Mouse (Mus musculus): ENCODE results near the gene Camta1.

Gene Camta1

GRCm38 (mm10) chr4:151778511-151778910, 83.2 kb downstream of the Camta1 start:
- DNase-seq = peak; percentile 35 to 47

- DNase-seq = peak; percentile 62 to 69
Observed at GRCm38 (mm10) chr4:151777451-151777850, 84.2 kb downstream of the Camta1 start.

DNA sequence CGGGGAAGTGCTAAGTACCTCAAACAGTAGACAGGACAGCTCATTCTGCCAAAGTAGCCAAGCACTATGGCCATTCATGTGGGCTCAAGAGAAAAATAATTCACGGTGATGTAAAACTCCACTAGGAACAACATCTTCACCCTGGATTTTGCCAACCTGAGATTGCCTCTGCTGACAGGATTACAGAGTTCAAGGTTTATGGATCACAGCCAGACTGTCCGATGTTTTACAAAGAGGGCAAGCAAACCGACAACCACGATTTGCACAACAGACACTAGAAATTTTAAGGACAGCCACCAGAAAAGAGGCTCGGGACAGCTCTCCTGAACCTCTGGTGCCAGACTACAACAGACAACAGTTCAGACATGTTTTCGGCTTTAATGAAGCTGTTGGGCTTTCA, 86.2 kb downstream of the Camta1 start:
- DNase-seq = no peak

- DNase-seq = no peak
Observed at GRCm38 (mm10) chr4:151773651-151774050, 88.0 kb downstream of the Camta1 start.

GRCm38 (mm10) chr4:151773007-151773406, 88.7 kb downstream of the Camta1 start:
- DNase-seq = no peak

GRCm38 (mm10) chr4:151770697-151771096, 91.0 kb downstream of the Camta1 start:
- no peak for DNase-seq

GRCm38 (mm10) chr4:151767786-151768185, 93.9 kb downstream of the Camta1 start:
- no peak for DNase-seq

DNA sequence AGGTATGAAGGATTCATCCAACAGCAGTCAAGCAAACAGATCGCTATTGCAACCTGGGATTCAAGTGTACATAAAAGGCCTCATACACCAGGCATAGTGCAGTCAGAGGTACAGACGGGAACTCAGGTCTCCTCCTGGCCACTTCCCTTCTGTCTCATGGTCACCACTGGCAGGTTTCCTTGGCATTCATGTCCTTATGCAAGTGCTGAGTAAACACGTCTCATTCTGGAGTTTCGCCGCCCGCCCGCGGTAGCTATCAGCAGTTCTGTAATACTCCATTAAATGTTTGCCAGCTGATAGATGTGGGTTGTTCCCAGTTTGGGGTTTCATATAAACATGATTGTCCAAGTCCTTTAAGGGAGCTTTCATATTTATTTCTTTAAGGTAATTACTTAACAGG, 94.3 kb downstream of the Camta1 start:
- no peak for DNase-seq

GRCm38 (mm10) chr4:151765376-151765775, 96.3 kb downstream of the Camta1 start:
- peak; percentile 55 to 73 for DNase-seq

GRCm38 (mm10) chr4:151763928-151764327, 97.7 kb downstream of the Camta1 start:
- no peak for DNase-seq

GRCm38 (mm10) chr4:151759095-151759494, 102.6 kb downstream of the Camta1 start:
- DNase-seq = no peak

GRCm38 (mm10) chr4:151758337-151758736, 103.3 kb downstream of the Camta1 start:
- DNase-seq = peak; percentile 56 to 66

GRCm38 (mm10) chr4:151757261-151757660, 104.4 kb downstream of the Camta1 start:
- DNase-seq = no peak

DNA sequence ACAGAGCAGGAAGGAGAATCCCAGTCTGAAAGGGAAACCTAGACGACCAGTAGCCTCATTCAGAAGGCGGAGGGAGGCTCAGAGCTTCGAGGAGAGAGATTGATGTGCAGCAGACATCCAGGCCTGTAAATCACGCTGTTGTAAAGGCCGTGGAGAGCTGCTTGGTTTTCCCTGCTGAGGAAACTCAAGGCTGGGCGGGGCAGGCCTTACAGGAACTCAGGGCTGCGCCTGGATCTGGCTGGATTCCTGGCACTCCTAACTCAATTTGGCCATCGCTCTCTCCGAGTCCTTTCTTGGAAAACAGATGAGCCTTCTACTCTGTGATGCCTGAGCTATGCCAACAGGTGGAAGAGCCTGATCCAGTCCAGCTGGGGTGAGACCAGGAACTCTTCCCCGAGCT, 105.3 kb downstream of the Camta1 start:
- no peak for DNase-seq

DNA sequence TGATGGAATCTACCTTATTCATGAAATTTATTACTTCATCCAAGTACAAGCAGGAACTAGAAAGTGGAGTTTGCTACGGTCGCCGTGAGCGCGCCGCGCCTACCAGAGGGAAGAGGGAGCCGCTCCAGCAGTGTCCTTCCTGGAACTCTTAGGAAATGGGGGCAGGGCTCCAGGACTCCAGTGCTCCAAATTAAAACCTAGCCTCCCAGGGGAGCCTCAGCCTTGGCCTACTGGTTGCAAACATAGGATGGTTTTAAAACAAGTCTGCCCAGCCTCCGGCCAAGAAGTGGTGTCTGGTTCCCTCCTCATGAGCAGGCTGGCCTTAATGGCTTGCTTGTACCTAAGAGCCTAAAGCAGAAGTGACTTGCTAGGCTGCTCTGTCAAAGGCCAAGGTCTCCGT, 108.4 kb downstream of the Camta1 start:
- DNase-seq = peak in 1 of 2 experiments; percentile 39

DNA sequence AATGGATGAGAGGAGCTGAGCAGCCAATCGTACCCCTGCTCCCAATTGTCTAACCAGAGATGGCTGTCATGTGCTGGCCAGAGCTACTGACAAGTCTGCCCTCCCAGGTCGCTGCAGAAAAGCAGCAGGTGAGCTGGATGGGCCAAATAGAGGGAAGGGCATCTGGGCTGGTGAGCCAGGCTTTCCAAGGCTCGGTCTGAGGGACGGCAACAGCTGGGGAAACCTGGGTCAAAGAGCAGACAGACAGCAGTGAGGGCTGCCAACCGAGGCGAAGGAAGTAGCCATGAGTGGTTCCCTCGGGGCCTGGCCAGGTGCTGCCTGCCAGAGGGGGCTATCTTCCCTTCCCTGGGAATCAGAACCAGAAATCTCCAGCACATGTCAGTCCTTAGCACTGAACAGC, 109.1 kb downstream of the Camta1 start:
- peak; percentile 57 to 62 for DNase-seq

DNA sequence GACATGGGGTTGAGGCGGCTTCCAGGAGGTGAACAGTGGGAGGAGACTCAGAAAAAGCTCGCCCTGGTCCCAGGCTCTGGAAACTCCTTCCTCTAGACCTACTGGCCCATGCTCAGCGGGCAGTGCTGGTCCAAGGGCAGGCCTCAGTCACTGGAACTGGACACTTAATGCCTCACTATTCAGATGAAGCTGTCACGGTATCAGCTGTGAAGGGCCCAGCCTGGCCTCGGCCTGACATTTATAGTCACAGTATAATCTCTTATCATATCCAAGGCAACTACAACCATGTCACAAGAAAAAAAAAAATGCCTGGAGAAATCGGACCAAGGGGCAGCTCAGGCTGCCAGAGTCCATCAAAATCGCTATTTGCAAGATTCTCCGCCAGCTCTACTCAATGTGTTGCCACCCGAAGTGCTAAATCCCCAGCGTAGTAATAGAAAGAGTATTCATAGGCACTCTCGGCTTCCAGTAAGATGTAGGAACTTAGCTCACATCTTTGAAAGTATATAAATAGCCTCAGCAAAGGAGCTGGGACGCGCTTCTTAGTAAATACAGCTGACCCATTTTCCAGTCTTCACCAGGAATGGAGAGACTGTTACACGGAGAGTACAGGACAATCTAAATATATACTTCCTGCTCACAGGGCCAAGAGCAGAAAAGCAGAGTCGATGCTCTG, 110.3 kb downstream of the Camta1 start:
- DNase-seq = no peak

GRCm38 (mm10) chr4:151747723-151748122, 114.0 kb downstream of the Camta1 start:
- no peak for DNase-seq

- no peak for DNase-seq
Observed at GRCm38 (mm10) chr4:151746002-151746606, 115.6 kb downstream of the Camta1 start.

- no peak for DNase-seq
Observed at GRCm38 (mm10) chr4:151741249-151742137, 120.2 kb downstream of the Camta1 start.

DNA sequence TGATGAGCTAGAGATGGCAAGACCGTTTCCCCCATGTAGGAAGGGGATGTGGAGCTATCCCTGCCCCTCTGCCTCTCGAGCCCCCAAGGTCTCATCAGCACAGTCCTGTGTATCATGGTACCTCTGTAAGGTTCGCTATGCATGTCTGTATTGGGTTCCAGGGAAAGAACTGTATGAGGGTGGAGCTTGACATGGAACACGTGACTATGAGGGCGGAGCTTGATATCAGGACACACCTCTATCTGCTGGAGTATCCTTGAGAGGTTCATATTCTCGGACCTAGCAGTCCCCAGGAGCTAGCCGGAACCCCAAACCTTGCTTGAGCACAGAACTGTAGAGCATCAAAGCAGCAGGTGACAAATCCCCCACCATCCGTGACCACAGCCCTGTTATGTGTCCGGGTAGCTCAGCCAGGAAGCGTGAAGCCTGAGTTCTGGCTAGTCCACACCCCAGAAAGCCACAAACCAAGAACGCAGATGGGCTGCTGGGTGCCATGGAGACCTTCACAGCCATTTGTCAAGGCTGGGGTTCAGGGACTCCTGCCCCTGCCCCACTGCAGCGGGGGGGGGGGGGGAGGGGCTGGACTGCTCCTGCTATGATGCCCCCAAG, 122.2 kb downstream of the Camta1 start:
- DNase-seq = no peak

DNA sequence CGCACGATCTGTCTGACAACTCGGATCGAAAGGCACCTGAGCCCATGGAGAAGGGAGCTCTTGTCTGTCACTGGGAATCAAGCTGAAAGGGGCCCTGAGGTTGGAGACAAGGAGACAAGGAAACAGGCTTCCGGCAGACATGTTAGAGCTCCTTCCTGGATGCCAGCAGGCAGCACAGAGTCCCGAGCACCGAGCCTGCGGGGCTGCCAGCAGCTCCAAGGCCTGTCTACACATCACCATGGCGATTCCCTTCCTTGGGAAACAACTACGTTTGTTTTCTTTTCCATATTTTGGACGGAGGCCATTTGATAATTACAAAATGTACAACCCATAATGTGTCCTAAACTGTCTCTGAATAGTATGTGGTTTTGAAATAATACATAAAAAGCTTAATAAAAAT, 122.8 kb downstream of the Camta1 start:
- peak; percentile 31 to 42 for DNase-seq

DNA sequence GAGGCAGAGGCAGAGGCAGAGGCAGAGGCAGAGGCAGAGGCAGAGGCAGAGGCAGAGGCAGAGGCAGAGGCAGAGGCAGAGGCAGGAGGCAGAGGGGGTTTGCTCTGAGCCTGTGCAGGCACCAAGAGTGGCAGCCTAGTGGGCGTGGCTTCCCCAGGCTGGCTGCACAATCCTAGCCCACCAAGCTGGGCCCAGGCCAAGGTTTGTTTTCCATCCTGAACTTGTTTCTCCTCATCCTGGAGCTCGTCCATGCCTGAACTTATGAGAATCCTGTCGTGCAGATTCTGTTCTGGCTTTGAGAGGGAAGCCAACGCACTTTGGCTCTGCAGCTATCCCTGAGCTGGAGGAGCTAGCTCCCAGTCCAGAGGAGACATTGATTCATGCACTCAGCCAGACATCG, 123.4 kb downstream of the Camta1 start:
- DNase-seq = peak; percentile 64 to 72
